Mouse (Mus musculus): ENCODE results near the gene Klri1. TPM values are rescaled to one million over a fixed set of nuclear protein-coding genes. Genes with fewer than 3 reads are reported as not detected.

Gene Klri1
- total and polyA plus RNA-seq, 2 experiments from 2014 or later = not detected

Small RNA genes lying within 50 kb of the gene (microRNA-seq; reads per million reads assigned to microRNA genes)
- not detected for gene Mir680-1 (ENCODE audit: borderline number of aligned reads)

Other genes starting within 250 kb of the Klri1 start
- gene Olr1, start 210.0 kb downstream of the Klri1 start, total RNA-seq (2014; rRNA removed) = not detected in 2 replicates
- not detected in 2 replicates for gene Olr1, start 210.0 kb downstream of the Klri1 start, polyA plus RNA-seq (2015; fragmentation: Nextera tagmentation; extraction: Ambion mirVana)
- gene Tmem52b, start 204.6 kb downstream of the Klri1 start, total RNA-seq (2014; rRNA removed) = not detected in 2 replicates
- not detected in 2 replicates for gene Tmem52b, start 204.6 kb downstream of the Klri1 start, polyA plus RNA-seq (2015; fragmentation: Nextera tagmentation; extraction: Ambion mirVana)
- 281 and 333 TPM in 2 replicates for gene Gabarapl1, start 184.0 kb downstream of the Klri1 start, total RNA-seq (2014; rRNA removed)
- gene Gabarapl1, start 184.0 kb downstream of the Klri1 start, polyA plus RNA-seq (2015; fragmentation: Nextera tagmentation; extraction: Ambion mirVana) = 276 and 278 TPM in 2 replicates
- gene Klre1, start 139.2 kb downstream of the Klri1 start, total RNA-seq (2014; rRNA removed) = 0.24 TPM in 1 of 2 replicates, not detected in the other
- 0.15 and 0.34 TPM in 2 replicates for gene Klre1, start 139.2 kb downstream of the Klri1 start, polyA plus RNA-seq (2015; fragmentation: Nextera tagmentation; extraction: Ambion mirVana)
- not detected in 2 replicates for gene Klrd1, start 125.3 kb downstream of the Klri1 start, total RNA-seq (2014; rRNA removed)
- gene Klrd1, start 125.3 kb downstream of the Klri1 start, polyA plus RNA-seq (2015; fragmentation: Nextera tagmentation; extraction: Ambion mirVana) = not detected in 2 replicates
- gene Klrk1, start 93.3 kb downstream of the Klri1 start, total RNA-seq (2014; rRNA removed) = not detected in 2 replicates
- gene Klrk1, start 93.3 kb downstream of the Klri1 start, polyA plus RNA-seq (2015; fragmentation: Nextera tagmentation; extraction: Ambion mirVana) = 0.07 TPM in 1 of 2 replicates, not detected in the other
- not detected in 2 replicates for gene Klrc3, start 73.8 kb downstream of the Klri1 start, total RNA-seq (2014; rRNA removed)
- not detected in 2 replicates for gene Klrc3, start 73.8 kb downstream of the Klri1 start, polyA plus RNA-seq (2015; fragmentation: Nextera tagmentation; extraction: Ambion mirVana)
- gene Klrc2, start 56.4 kb downstream of the Klri1 start, total RNA-seq (2014; rRNA removed) = not detected in 2 replicates
- not detected in 2 replicates for gene Klrc2, start 56.4 kb downstream of the Klri1 start, polyA plus RNA-seq (2015; fragmentation: Nextera tagmentation; extraction: Ambion mirVana)
- not detected in 2 replicates for gene Klrc1, start 38.2 kb downstream of the Klri1 start, total RNA-seq (2014; rRNA removed)
- gene Klrc1, start 38.2 kb downstream of the Klri1 start, polyA plus RNA-seq (2015; fragmentation: Nextera tagmentation; extraction: Ambion mirVana) = not detected in 2 replicates
- gene Klri2, start 23.4 kb upstream of the Klri1 start, total RNA-seq (2014; rRNA removed) = 0.14 TPM in 1 of 2 replicates, not detected in the other
- 0.04 TPM in 1 of 2 replicates, not detected in the other for gene Klri2, start 23.4 kb upstream of the Klri1 start, polyA plus RNA-seq (2015; fragmentation: Nextera tagmentation; extraction: Ambion mirVana)
- not detected in 2 replicates for gene Gm156, start 67.1 kb upstream of the Klri1 start, total RNA-seq (2014; rRNA removed)
- gene Gm156, start 67.1 kb upstream of the Klri1 start, polyA plus RNA-seq (2015; fragmentation: Nextera tagmentation; extraction: Ambion mirVana) = not detected in 2 replicates
- not detected in 2 replicates for gene Gm17631, start 145.5 kb upstream of the Klri1 start, total RNA-seq (2014; rRNA removed)
- not detected in 2 replicates for gene Gm17631, start 145.5 kb upstream of the Klri1 start, polyA plus RNA-seq (2015; fragmentation: Nextera tagmentation; extraction: Ambion mirVana)
- not detected in 2 replicates for gene Klra17, start 159.5 kb upstream of the Klri1 start, total RNA-seq (2014; rRNA removed)
- gene Klra17, start 159.5 kb upstream of the Klri1 start, polyA plus RNA-seq (2015; fragmentation: Nextera tagmentation; extraction: Ambion mirVana) = not detected in 2 replicates
- gene Klra5, start 200.5 kb upstream of the Klri1 start, total RNA-seq (2014; rRNA removed) = not detected in 2 replicates
- gene Klra5, start 200.5 kb upstream of the Klri1 start, polyA plus RNA-seq (2015; fragmentation: Nextera tagmentation; extraction: Ambion mirVana) = not detected in 2 replicates